Mouse (Mus musculus): ENCODE results near the gene Mrpl3. TPM values are rescaled to one million over a fixed set of nuclear protein-coding genes. Genes with fewer than 3 reads are reported as not detected.

The Mrpl3 gene
- 25.2 and 45.8 TPM in 2 replicates for polyA plus RNA-seq (2012; rRNA removed)

GRCm38 (mm10) chr9:105053147-105053557 lies at the start of gene Mrpl3:
Gene Mrpl3, plus strand, starts transcription at chr9:105053239.

Other genes starting within 250 kb of the Mrpl3 start
- gene Nudt16, start 78.6 kb downstream of the Mrpl3 start, polyA plus RNA-seq (2012; rRNA removed): 4.7 and 9.2 TPM in 2 replicates
- gene 1700080E11Rik, start 91.9 kb downstream of the Mrpl3 start, polyA plus RNA-seq (2012; rRNA removed): not detected in 2 replicates

Data from stomach, adult 2 months (tissue).